Comparison of ENCODE assay signal across 19 mouse cellular contexts in the genomic region with DNA sequence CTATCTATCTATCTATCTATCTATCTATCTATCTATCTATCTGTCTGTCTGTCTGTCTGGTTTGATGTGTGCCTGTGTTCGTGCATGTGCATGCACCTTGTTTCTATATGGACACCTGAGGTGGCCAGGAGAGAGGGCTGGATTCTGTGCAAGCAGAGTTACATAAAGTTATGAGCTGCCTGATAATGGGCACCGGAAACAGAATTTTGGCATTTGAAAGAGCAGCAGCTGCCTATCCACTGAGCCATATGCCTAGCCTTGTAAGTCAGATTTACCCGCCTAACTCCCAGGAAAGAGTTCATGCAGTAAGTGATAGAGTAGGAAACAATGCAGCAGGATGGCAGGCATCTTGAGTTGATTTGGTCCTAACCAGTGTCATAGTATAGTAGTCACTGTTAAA.
DNase-seq lines count a peak whose midpoint lies in the region; ATAC-seq and TF ChIP-seq lines count a peak whose summit lies in the region.
"Had no signal": no experiment of that assay in that cellular context is flagged by ENCODE, and none has a peak within 500 bp of the region (broad histone marks: within the 10 kb centered on the region; RNA-seq: fewer than 3 reads in every experiment).

No protein-coding gene starts in this region.

- no peak for ATAC-seq in forebrain, postnatal 0 days
- no peak for ATAC-seq in forebrain, embryonic 12.5 days (ENCODE audit: low FRiP score)
- ATAC-seq: activated CD4-positive, CD25-positive, alpha-beta regulatory T cell, adult 4 months; hindbrain, embryonic 16.5 days; Patski had no signal

- no peak overlapping the region for H3K27ac ChIP-seq in forebrain, postnatal 0 days (ENCODE audit: low read depth, low read length)
- no peak overlapping the region for H3K27ac ChIP-seq in forebrain, embryonic 12.5 days
- H3K27ac ChIP-seq in layer of hippocampus, adult 2 months: peak overlapping the region; percentile 70
- H3K27ac ChIP-seq: embryonic facial prominence, embryonic 12.5 days; heart, embryonic 13.5 days; hindbrain, embryonic 12.5 days had no signal

- 81% methylated on average over 3 of the region's 3 CpGs for WGBS in forebrain, postnatal 0 days
- WGBS in forebrain, embryonic 12.5 days: 96% methylated on average over 3 of the region's 3 CpGs

- H3K9me3 ChIP-seq in forebrain, postnatal 0 days (ENCODE audit: low read length): no peaks in the 10 kb centered on the region
- H3K9me3 ChIP-seq in forebrain, embryonic 12.5 days: no peaks in the 10 kb centered on the region
- H3K9me3 ChIP-seq: embryonic facial prominence, embryonic 12.5 days; heart, embryonic 13.5 days; hindbrain, embryonic 12.5 days had no signal

- no peaks in the 10 kb centered on the region for H3K36me3 ChIP-seq in forebrain, postnatal 0 days (ENCODE audit: insufficient read depth)
- H3K36me3 ChIP-seq in forebrain, embryonic 12.5 days (replicated peaks): no peaks in the 10 kb centered on the region
- H3K36me3 ChIP-seq: embryonic facial prominence, embryonic 12.5 days; heart, embryonic 13.5 days; hindbrain, embryonic 12.5 days had no signal

- TF ChIP-seq CTCF in forebrain, postnatal 0 days (IDR thresholded peaks at IDR 0.05; ENCODE audit: low read depth): no peak
- TF ChIP-seq CTCF in layer of hippocampus, adult 2 months (conservative IDR thresholded peaks at IDR 0.05): no peak

- no peak overlapping the region for H3K9ac ChIP-seq in forebrain, postnatal 0 days
- H3K9ac ChIP-seq in forebrain, embryonic 12.5 days: no peak overlapping the region
- H3K9ac ChIP-seq: embryonic facial prominence, embryonic 12.5 days; heart, embryonic 13.5 days; hindbrain, embryonic 12.5 days had no signal

- H3K4me2 ChIP-seq in forebrain, postnatal 0 days (ENCODE audit: low read depth): no peak overlapping the region
- H3K4me2 ChIP-seq in forebrain, embryonic 12.5 days: no peak overlapping the region
- H3K4me2 ChIP-seq: embryonic facial prominence, embryonic 12.5 days; heart, embryonic 13.5 days; hindbrain, embryonic 12.5 days had no signal

- DNase-seq in forebrain, postnatal 0 days: peak; percentile 22
- DNase-seq in layer of hippocampus, adult 2 months (ENCODE audit: low spot score in 2 of 2): peak; percentile 51 to 58
- DNase-seq in layer of hippocampus, adult 9-10 months (ENCODE audit: low spot score): no peak
- peak; percentile 48 to 54 for DNase-seq in layer of hippocampus, adult 8-10 months (ENCODE audit: low spot score in 2 of 2)
- no peak for DNase-seq in natural killer cell, adult 2 months (ENCODE audit: low spot score in 2 of 2)
- no peak for DNase-seq in spleen, adult 12 weeks (ENCODE audit: low spot score)
- DNase-seq: adrenal gland, postnatal 25 days; cerebellum, adult 11-12 months; cerebellum, adult 9-10 months; gastrocnemius, postnatal 36 days; heart, adult 11 months; heart, postnatal 36 days had no signal

- no peaks in the 10 kb centered on the region for H3K27me3 ChIP-seq in forebrain, postnatal 0 days (ENCODE audit: insufficient read depth, low read length)
- no peaks in the 10 kb centered on the region for H3K27me3 ChIP-seq in forebrain, embryonic 12.5 days
- H3K27me3 ChIP-seq: embryonic facial prominence, embryonic 12.5 days; heart, embryonic 13.5 days; hindbrain, embryonic 12.5 days; Patski had no signal

- H3K4me1 ChIP-seq in forebrain, postnatal 0 days (ENCODE audit: insufficient read depth): no peaks in the 10 kb centered on the region
- peaks cover 10% of the 10 kb centered on the region for H3K4me1 ChIP-seq in forebrain, embryonic 12.5 days
- H3K4me1 ChIP-seq: heart, embryonic 13.5 days had no signal

- no peak overlapping the region for H3K4me3 ChIP-seq in forebrain, postnatal 0 days (ENCODE audit: low read depth, low read length)
- no peak overlapping the region for H3K4me3 ChIP-seq in forebrain, embryonic 12.5 days (replicated peaks)
- H3K4me3 ChIP-seq in layer of hippocampus, adult 2 months: no peak overlapping the region
- H3K4me3 ChIP-seq: embryonic facial prominence, embryonic 12.5 days; heart, embryonic 13.5 days; hindbrain, embryonic 12.5 days had no signal

Comparison
In these comparisons a context has a peak if more than half of its experiments do, and no peak if none do; other contexts are left out.
1. DNase-seq: peak in forebrain, postnatal 0 days (single experiment), layer of hippocampus, adult 2 months (2 of 2) and layer of hippocampus, adult 8-10 months (2 of 2); none in layer of hippocampus, adult 9-10 months (single experiment), natural killer cell, adult 2 months (0 of 2) and spleen, adult 12 weeks (single experiment).